Mouse (Mus musculus) right cerebral cortex, postnatal 4 days (tissue): ENCODE data around the gene Sdk1.

Experiments used
- DNase-seq: peaks from one replicate; pipeline ENCODE4 v3.0.0-alpha.2; 2022

Gene Sdk1

GRCm38 (mm10) chr5:141782330-141782729 lies 541.0 kb downstream of the Sdk1 start:
- no peak for DNase-seq

DNA sequence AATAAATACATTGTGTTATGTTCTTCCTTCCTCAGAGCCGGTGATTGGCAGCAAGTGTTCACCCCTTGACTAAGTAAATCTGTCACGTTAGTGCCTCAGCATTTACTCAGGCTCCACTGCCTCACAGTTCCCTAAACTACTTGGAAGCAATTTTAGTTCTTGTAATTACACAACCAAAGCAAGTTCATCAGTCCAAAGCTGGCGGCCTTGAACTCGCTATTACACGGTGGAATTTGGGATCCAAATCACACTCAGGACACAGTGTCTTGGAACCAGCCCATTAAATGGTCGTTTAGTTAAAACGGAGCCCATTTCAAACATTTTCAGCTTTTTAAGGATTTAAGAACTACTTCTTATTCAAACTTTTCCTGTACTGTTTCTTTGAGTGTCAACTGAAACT lies 542.2 kb downstream of the Sdk1 start:
- DNase-seq = no peak

DNA sequence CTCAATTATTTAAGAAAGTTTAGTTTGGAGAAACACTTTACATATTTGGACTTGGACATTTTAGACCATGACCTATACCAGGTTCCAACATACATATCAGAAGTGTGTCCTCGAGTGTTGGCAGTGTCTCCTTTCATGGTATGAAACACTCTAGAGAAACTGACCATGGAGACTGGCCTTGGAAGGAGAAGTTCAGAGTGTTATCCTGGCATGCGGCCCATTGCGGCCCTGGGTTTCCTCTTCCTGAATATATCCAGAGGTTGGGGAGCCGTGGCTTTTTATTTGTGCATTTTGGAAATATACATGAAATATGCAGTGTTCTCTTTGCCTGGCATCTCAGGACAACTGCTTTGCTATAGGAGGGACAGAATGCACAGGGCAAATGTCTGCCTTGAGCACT lies 552.6 kb downstream of the Sdk1 start:
- DNase-seq = no peak

DNA sequence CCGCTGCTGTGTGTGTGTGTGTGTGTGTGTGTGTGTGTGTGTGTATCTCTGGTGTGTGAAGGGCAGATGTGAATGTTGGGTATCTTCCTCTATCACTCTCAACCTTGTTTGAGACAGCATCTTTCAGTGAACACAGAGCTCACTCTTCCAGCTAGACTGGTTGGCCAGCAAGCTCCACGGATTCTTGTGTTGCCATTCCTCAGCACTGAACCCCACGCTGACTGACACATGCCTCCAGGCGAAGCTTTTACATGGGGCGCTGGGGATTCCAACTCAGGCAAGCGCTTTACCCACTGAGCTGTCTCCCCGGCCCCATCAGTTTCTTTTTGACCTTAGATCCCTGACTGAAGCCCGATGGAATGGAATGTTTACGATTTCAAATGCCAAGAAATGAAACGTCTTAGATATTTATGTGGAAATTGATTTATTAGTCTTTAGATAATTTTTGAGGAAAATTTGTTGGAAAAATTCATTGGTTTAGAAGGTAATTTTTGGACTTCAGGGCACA lies 582.6 kb downstream of the Sdk1 start:
- DNase-seq = no peak

GRCm38 (mm10) chr5:141824739-141825379 lies 583.6 kb downstream of the Sdk1 start:
- no peak for DNase-seq

- DNase-seq = no peak
These were observed 594.3 kb downstream of the Sdk1 start for GRCm38 (mm10) chr5:141835566-141835965.

GRCm38 (mm10) chr5:141836892-141837455 lies 595.7 kb downstream of the Sdk1 start:
- DNase-seq = peak; percentile 34

DNA sequence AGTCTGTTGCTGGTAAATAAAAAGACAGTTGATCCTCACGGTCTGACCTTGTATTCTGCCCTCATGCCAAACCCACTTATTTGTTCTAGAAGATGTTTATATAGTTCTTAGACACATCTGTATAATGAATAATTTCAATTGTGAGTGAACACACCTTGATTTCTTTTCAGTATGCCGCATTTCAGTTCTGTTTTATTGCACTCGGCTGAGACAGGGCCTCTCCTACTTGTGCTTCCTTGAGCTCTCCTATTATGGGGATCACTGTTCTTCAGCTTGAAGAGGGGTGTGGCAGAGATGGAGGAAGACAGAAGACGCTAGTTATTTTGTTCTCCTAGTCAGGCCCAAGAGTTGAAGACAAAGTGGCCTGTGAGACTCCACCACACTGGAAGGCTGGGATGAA lies 603.4 kb downstream of the Sdk1 start:
- DNase-seq = no peak

DNA sequence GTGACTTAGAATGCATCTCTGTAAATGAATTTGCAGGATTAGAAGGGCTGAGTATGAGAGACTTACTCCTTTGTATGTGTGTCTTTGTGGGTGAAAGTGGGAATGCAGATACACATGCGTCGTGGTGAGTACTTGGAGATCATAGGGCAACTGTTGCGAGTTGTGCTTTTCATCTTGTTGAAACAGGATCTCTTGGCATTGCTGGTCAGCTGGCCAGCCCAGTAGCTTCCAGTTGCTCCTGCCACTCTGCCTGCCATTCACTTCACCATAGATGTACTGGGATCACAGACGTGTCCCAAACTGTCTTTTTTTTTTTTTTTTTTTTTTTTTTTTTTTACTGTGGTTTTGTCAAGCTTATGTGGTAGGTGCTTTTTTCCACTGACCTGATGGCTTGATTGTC lies 606.4 kb downstream of the Sdk1 start:
- DNase-seq = no peak

DNA sequence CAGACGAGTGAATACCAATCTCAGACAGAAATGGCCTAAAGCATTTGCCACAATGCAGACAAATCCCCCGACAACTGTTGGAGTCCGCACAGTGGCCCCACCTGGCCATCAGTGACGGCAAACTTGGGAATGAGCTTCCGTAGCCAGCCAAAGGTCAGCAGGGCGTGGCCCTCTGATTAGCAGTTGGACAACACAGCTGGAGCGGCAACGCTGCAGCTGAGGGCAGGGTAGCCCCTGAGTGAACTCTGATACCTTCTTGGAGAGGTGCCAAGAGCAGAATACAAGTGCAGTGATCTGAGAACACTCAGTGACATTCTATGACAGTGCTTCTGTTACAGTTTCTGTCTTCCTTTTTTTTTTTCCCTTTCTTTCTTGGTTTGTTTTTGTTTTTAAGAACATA lies 610.9 kb downstream of the Sdk1 start:
- DNase-seq = no peak

DNA sequence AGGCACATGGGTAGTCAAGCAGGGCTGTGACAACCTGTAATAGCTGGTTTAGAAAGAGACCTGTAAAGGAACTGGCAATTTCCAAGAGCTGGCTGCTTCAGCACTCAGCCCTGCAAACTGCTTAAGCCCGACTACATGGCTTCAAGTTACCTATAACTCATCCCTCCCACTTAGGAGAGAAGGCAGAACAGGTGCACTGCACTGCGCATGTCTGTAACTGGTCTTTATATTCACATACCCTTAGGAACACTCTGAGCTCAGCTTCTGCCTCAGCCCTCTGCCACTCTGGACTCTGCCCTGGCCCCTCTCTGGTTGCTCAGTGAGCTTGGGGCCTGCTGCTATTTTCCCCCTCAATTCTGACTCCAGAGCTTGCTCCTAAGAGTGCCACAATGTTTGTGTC lies 615.2 kb downstream of the Sdk1 start:
- no peak for DNase-seq

DNA sequence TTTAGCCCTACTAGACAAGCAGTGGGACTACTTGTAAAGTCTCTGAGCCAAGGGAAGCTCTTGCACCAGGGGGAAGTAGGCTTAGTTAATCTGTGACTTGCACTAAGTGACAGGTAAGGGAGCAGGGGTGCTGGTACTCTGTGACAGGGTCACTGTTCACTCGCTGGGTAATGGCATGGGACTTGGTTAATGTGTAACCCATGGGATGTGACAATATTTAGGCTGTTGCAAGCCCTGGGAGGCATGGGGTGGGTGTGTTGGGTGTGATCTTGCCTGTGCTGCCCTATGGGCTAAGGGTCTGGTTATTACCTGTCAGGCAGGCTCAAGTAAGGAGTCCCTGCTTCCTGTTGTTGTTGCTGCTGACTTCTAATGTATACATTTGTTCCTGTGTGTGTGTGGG lies 616.5 kb downstream of the Sdk1 start:
- no peak for DNase-seq

DNA sequence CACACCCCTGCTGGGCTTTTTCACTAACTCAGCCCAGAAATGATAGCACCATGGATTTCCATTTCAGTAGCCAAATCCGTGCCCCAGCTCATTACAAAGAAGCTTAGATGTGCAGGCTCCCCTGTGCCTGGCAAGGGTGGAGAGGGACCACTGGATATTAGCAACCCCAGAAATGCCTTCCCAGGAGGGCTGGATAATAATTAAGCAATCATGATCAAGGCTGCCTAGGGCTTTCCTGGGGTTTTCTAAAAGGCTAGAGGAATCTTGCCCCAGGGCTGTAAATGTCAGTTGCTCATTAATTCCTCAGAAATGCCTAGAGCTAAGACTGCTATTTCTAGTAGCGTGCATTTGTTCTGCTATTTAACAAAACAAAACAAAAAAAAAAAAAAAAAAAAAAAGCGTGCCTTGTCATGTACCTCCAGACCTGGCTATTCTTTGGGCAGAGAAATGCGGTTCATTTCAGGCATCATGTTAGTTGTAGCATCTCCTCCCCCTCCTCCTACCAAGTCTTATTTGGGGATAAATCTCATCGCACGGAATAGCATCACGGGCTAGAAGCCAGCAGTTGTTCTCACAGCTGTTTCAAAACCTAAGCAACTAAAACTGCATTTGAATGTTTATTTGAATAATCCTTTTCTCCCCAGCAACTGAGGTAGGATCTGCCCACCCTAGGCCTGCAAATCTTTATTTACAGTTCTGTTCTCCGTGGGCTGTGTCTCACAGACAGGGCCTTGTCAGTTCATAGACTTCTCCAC lies 617.3 kb downstream of the Sdk1 start:
- no peak for DNase-seq

DNA sequence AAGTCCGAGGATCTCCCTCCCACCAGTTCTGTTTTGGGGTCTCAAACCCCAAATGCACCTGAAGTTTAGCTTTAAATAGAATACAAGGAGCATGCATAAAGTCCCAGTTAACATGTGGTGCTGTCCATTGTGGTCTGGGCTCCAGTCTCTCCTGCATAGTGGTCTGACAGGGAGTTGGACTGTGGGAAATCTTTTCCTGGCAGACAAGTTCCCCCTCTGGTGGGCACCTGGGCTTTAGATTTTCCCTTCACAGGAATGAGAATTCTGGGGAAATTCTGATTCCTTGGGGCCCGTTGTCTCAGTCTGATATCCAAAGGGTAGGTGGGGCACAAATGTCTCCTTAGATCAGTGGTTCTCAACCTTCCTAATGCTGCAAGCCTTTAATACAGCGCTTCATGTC lies 624.8 kb downstream of the Sdk1 start:
- DNase-seq = peak; percentile 33

GRCm38 (mm10) chr5:141873751-141874150 lies 632.5 kb downstream of the Sdk1 start:
- no peak for DNase-seq

GRCm38 (mm10) chr5:141880661-141881060 lies 639.4 kb downstream of the Sdk1 start:
- no peak for DNase-seq

- DNase-seq = no peak
These were observed 642.9 kb downstream of the Sdk1 start for GRCm38 (mm10) chr5:141884111-141884647.

DNA sequence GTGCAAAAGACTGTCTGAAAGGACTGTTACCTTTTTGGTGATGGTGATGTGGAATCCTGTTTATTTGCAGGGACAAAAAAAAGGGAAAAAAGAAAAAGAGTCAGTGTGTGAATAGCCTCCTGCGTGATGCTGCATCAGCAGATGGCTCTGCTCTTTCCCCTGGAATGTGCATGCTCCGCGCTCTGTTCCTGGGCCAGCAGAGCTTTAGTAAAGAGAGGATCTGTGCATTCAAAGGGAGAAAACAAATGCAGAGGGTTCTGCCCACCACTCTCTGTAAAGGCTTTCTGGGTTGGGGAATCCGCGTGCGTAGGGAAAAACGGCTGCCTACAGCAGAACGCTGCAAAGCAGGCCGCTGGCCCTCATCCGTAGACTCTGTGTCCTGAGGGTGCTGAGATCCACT lies 644.7 kb downstream of the Sdk1 start:
- DNase-seq = peak; percentile 22

DNA sequence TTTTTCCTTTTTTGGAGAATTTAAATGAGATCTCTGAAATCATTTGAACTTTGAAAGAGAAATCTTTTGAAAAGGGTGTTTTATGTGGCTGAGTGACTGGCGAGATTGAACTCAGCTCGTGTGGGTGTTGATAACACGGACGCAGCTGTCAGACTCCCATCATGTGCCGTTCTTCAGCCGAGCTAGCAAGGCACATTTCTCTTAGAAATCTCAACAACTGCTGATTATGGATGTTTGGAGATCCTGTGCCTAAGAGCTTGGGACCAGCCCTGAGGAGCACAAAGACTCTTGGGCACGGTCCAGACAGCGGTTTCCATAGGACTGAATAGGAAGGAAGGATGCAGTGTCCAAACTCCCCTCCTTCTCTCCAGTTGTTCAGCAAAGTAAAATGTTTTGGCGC lies 648.5 kb downstream of the Sdk1 start:
- DNase-seq = no peak

DNA sequence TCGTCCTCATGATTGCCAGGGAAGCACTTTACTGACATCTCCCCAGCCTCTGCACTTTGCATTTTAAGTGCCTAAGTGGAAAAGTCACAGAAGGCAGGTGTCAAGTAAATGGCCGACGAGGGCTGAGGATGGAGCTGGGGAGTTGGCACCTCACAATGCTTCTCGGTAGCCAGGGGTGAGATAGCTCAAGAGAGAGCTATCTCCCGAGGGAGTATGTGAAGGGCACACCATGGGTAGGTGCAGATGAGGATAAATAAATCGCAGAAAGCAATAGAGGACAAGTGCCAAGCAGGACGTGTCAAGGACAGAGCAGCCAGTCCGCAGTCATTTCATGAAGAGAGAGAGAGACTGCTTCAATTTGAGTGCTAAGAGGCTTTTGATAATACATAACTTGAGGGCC lies 655.1 kb downstream of the Sdk1 start:
- DNase-seq = no peak

GRCm38 (mm10) chr5:141897481-141897880 lies 656.2 kb downstream of the Sdk1 start:
- DNase-seq = no peak

GRCm38 (mm10) chr5:141899751-141900150 lies 658.5 kb downstream of the Sdk1 start:
- DNase-seq = no peak

GRCm38 (mm10) chr5:141902544-141903250 lies 661.4 kb downstream of the Sdk1 start:
- no peak for DNase-seq
